Comparison of ENCODE assay signal across 16 mouse cellular contexts in the genomic region with DNA sequence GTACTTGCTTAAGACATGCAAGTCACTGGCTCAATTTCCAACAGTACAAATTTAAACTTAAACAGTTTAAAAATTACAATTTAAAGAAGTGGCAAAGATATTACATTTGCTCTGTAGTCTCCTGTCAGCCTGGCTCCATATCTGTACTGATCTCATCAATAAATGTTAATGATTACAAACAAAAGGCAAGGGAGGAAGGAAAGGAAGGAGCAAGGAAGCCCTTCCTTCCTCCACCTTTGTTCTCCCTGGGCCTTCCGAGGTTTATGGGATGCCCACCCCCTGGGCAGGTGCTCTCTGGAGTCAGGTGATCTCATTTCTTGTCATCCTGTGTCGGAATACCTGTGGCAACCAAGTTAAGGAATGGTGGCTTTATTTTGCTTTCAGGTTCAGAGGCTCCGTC.
"Had no signal": no experiment of that assay in that cellular context is flagged by ENCODE, and none has a peak within 500 bp of the region (broad histone marks: within the 10 kb centered on the region; RNA-seq: fewer than 3 reads in every experiment).

No protein-coding gene starts in this region.

- H3K4me3 ChIP-seq: lung, embryonic 15.5 days; midbrain, embryonic 13.5 days; midbrain, embryonic 15.5 days; neural tube, embryonic 12.5 days; stomach, embryonic 15.5 days had no signal

- H3K4me2 ChIP-seq: lung, embryonic 15.5 days; midbrain, embryonic 11.5 days; midbrain, embryonic 13.5 days; midbrain, embryonic 15.5 days; neural tube, embryonic 12.5 days; stomach, embryonic 15.5 days had no signal

- H3K9ac ChIP-seq: lung, embryonic 15.5 days; midbrain, embryonic 13.5 days; midbrain, embryonic 15.5 days; neural tube, embryonic 12.5 days; stomach, embryonic 15.5 days had no signal

- H3K36me3 ChIP-seq: lung, embryonic 15.5 days; midbrain, embryonic 13.5 days; midbrain, embryonic 15.5 days; neural tube, embryonic 12.5 days; stomach, embryonic 15.5 days had no signal

- H3K27ac ChIP-seq: lung, embryonic 15.5 days; macrophage; midbrain, embryonic 13.5 days; midbrain, embryonic 15.5 days; neural tube, embryonic 12.5 days; stomach, embryonic 15.5 days had no signal

- H3K4me1 ChIP-seq: lung, embryonic 15.5 days; midbrain, embryonic 13.5 days; midbrain, embryonic 15.5 days; neural tube, embryonic 12.5 days had no signal

- DNase-seq: lung, adult 2 months; lung, postnatal 14 days; lung, postnatal 36 days; right cerebral cortex, postnatal 14 days; thymus, adult 18-20 months; thymus, postnatal 14 days; thymus, postnatal 36 days had no signal

- H3K9me3 ChIP-seq: lung, embryonic 15.5 days; midbrain, embryonic 13.5 days; midbrain, embryonic 15.5 days; neural tube, embryonic 12.5 days; stomach, embryonic 15.5 days had no signal

- ATAC-seq: lung, postnatal 0 days; midbrain, embryonic 13.5 days; midbrain, embryonic 15.5 days had no signal

- H3K27me3 ChIP-seq: lung, embryonic 15.5 days; megakaryocyte, embryonic 14.5 days; midbrain, embryonic 13.5 days; midbrain, embryonic 15.5 days; neural tube, embryonic 12.5 days; stomach, embryonic 15.5 days had no signal
